Mouse (Mus musculus): ENCODE results near the gene Pip4k2b. TPM values are rescaled to one million over a fixed set of nuclear protein-coding genes. Genes with fewer than 3 reads are reported as not detected.

Pip4k2b gene
- polyA plus RNA-seq, 1 experiment from 2014 or later, result 1.7 TPM

DNA sequence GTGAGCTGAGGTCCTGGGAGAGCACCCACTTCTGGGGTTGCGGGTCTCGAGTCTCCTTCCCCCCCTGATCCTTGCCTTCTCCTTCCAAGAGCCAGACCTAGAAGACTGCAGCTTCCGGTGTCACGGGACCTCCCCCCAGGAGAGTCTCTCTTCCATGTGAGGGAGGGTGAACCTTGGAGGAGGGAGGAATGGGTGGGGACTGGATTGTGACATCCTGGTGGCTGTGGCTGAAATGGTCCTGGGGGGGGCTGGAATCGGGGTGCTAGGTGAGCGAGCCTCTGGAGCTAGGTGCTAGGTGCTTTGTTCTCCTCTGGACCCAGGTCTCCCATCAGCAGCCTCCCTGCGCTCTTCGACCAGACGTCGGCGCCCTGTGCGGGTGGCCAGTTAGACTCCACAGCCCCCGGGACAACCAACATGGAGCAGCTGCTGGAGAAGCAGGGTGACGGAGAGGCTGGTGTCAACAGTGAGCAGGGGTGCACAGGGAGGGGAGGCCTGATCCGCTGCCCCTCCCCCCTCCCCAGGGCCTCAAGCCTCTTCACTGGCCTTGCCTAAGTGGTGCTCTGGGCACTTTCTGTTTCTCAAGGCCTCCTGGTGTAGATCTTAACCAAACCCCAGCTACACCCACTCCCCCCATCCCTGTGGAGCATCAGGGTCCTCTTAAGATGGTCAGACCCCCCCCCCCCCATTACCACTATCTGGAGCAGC, 68.3 kb downstream of the Pip4k2b start:
- DNase-seq (ENCODE audit: low spot score), result no peak
- peaks cover 96% of the 10 kb centered on the region for H3K36me3 ChIP-seq (ENCODE audit: control insufficient read depth, insufficient read depth, low read length)
- no peaks in the 10 kb centered on the region; the same call in 1 of the 2 replicates for H3K4me1 ChIP-seq (replicated peaks; ENCODE audit: control insufficient read depth, insufficient read depth, low read length)
- no peak overlapping the region for H3K4me2 ChIP-seq (ENCODE audit: low read length)
- H3K9me3 ChIP-seq (ENCODE audit: control insufficient read depth, low read length), result no peaks in the 10 kb centered on the region
- no peak overlapping the region for H3K9ac ChIP-seq (ENCODE audit: low read length)
- WGBS, result 80% methylated on average over 14 of the region's 15 CpGs
- ATAC-seq (replicated peaks; ENCODE audit: low FRiP score, low TSS enrichment, low read depth), result no peak
- H3K27me3 ChIP-seq (replicated peaks; ENCODE audit: control insufficient read depth, insufficient read depth, low read length), result no peaks in the 10 kb centered on the region
- no peak overlapping the region for H3K4me3 ChIP-seq (ENCODE audit: low read depth, low read length)
- H3K27ac ChIP-seq (ENCODE audit: low read depth), result no peak overlapping the region

DNA sequence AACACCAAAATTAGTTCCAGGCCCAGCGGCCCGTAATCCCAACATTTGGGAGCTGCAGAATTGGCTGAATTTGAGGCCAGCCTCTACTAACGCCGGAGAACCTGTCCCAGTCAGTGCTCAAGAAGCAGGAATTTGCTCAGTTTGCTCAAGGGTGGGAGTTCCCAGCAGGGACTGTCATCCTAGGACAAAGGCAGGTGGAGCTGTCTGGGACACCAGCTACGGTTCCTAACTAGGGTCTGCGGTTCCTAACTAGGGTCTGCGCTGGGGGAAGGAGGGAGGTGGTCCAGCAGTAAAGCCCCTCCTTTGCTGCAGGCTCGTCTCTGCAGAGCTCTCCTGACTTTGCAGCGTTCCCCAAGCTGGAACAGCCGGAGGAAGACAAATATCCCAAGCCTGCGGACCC, 71.4 kb downstream of the Pip4k2b start:
- Histone ChIP-seq H3K27me3 (replicated peaks; ENCODE audit: control insufficient read depth, insufficient read depth, low read length) (no peaks in the 10 kb centered on the region), H3K27ac (ENCODE audit: low read depth) (no peak overlapping the region), H3K4me3 (ENCODE audit: low read depth, low read length) (no peak overlapping the region), H3K4me2 (ENCODE audit: low read length) (no peak overlapping the region), H3K9ac (ENCODE audit: low read length) (no peak overlapping the region), H3K4me1 (replicated peaks; ENCODE audit: control insufficient read depth, insufficient read depth, low read length) (peaks cover 14% of the 10 kb centered on the region), H3K9me3 (ENCODE audit: control insufficient read depth, low read length) (no peaks in the 10 kb centered on the region), H3K36me3 (ENCODE audit: control insufficient read depth, insufficient read depth, low read length) (peaks cover 94% of the 10 kb centered on the region)
- ATAC-seq (replicated peaks; ENCODE audit: low FRiP score, low TSS enrichment, low read depth), result no peak
- DNase-seq (ENCODE audit: low spot score), result no peak
- 87% methylated on average over 11 of the region's 11 CpGs for WGBS

GRCm38 (mm10) chr11:97671177-97671527, 73.4 kb downstream of the Pip4k2b start:
- Histone ChIP-seq H3K4me3 (ENCODE audit: low read depth, low read length) (no peak overlapping the region), H3K27ac (ENCODE audit: low read depth) (no peak overlapping the region), H3K4me1 (replicated peaks; ENCODE audit: control insufficient read depth, insufficient read depth, low read length) (peaks cover 14% of the 10 kb centered on the region), H3K4me2 (ENCODE audit: low read length) (no peak overlapping the region), H3K9ac (ENCODE audit: low read length) (no peak overlapping the region), H3K36me3 (ENCODE audit: control insufficient read depth, insufficient read depth, low read length) (peaks cover 91% of the 10 kb centered on the region), H3K9me3 (ENCODE audit: control insufficient read depth, low read length) (no peaks in the 10 kb centered on the region), H3K27me3 (replicated peaks; ENCODE audit: control insufficient read depth, insufficient read depth, low read length) (no peaks in the 10 kb centered on the region)
- 61% methylated on average over 2 of the region's 2 CpGs for WGBS
- ATAC-seq (replicated peaks; ENCODE audit: low FRiP score, low TSS enrichment, low read depth) (no peak), DNase-seq (ENCODE audit: low spot score) (no peak)

DNA sequence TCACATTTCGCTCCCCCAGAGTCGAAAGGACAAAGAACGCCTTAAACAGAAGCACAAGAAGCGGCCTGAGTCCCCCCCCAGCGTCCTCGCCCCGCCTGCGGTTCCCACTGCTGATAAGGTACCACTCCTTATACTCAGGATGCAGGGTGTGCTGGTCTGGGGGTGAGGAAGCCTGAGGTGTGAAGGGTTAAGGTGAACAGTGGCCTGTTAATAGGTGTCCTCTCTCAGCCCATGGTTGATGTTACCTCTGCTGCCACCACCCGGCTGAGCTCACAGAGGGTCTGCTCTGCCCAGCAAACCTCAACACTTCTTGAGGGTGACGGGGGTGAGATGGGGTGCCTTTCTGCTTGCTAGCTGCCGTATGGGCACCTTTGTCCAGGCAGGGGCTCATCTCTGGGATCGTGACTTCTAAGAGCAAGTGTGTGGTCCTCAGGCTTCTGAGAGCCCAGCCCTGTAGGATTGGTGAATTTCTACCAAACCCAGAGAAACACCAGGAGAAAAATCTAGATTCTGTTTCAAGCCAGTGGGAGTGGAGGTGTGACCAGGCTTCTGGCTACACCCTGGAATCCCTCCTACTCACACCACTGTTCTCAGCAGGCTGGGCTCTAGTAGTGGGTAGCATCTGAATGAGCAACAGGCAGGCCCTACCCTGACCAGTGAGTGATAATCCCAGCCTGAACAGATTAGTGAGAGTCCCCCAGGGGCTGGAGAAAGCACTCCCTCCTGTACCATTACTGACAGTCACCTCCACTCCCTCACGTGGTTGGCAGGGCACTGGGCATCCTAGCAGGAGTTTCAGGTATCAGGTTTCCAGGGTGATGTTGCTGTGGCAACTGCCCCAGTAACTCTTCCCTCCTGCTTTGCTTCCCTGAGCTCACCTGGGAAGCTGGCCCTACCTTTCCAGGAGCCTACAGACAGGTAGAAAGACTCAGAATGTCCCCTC, 74.0 kb downstream of the Pip4k2b start:
- no peak overlapping the region for H3K4me3 ChIP-seq (ENCODE audit: low read depth, low read length)
- H3K9me3 ChIP-seq (ENCODE audit: control insufficient read depth, low read length), result no peaks in the 10 kb centered on the region
- ATAC-seq (replicated peaks; ENCODE audit: low FRiP score, low TSS enrichment, low read depth) (no peak), DNase-seq (ENCODE audit: low spot score) (peak; percentile 46)
- H3K4me2 ChIP-seq (ENCODE audit: low read length), result no peak overlapping the region
- peaks cover 92% of the 10 kb centered on the region for H3K36me3 ChIP-seq (ENCODE audit: control insufficient read depth, insufficient read depth, low read length)
- H3K4me1 ChIP-seq (replicated peaks; ENCODE audit: control insufficient read depth, insufficient read depth, low read length), result peaks cover 15% of the 10 kb centered on the region
- WGBS, result 66% methylated on average over 13 of the region's 13 CpGs
- H3K27ac ChIP-seq (ENCODE audit: low read depth), result no peak overlapping the region
- no peaks in the 10 kb centered on the region for H3K27me3 ChIP-seq (replicated peaks; ENCODE audit: control insufficient read depth, insufficient read depth, low read length)
- no peak overlapping the region for H3K9ac ChIP-seq (ENCODE audit: low read length)

- DNase-seq (ENCODE audit: low spot score), result peak; percentile 51
Measured at GRCm38 (mm10) chr11:97669829-97670228, 74.7 kb downstream of the Pip4k2b start.

GRCm38 (mm10) chr11:97669268-97669667, 75.2 kb downstream of the Pip4k2b start:
- H3K4me2 ChIP-seq (ENCODE audit: low read length), result no peak overlapping the region
- peaks cover 27% of the 10 kb centered on the region for H3K4me1 ChIP-seq (replicated peaks; ENCODE audit: control insufficient read depth, insufficient read depth, low read length)
- no peaks in the 10 kb centered on the region for H3K27me3 ChIP-seq (replicated peaks; ENCODE audit: control insufficient read depth, insufficient read depth, low read length)
- H3K36me3 ChIP-seq (ENCODE audit: control insufficient read depth, insufficient read depth, low read length), result peaks cover 83% of the 10 kb centered on the region
- no peak overlapping the region for H3K27ac ChIP-seq (ENCODE audit: low read depth)
- DNase-seq (ENCODE audit: low spot score), result peak; percentile 48
- H3K9me3 ChIP-seq (ENCODE audit: control insufficient read depth, low read length), result no peaks in the 10 kb centered on the region
- no peak overlapping the region for H3K4me3 ChIP-seq (ENCODE audit: low read depth, low read length)
- 64% methylated on average over 15 of the region's 15 CpGs for WGBS
- H3K9ac ChIP-seq (ENCODE audit: low read length), result no peak overlapping the region
- no peak for ATAC-seq (replicated peaks; ENCODE audit: low FRiP score, low TSS enrichment, low read depth)

More at GRCm38 (mm10) chr11:97669829-97670228, 74.7 kb downstream of the Pip4k2b start:
- no peak overlapping the region for H3K4me2 ChIP-seq (ENCODE audit: low read length)
- no peak overlapping the region for H3K9ac ChIP-seq (ENCODE audit: low read length)
- no peaks in the 10 kb centered on the region for H3K9me3 ChIP-seq (ENCODE audit: control insufficient read depth, low read length)
- no peaks in the 10 kb centered on the region for H3K27me3 ChIP-seq (replicated peaks; ENCODE audit: control insufficient read depth, insufficient read depth, low read length)
- no peak overlapping the region for H3K27ac ChIP-seq (ENCODE audit: low read depth)
- peaks cover 21% of the 10 kb centered on the region for H3K4me1 ChIP-seq (replicated peaks; ENCODE audit: control insufficient read depth, insufficient read depth, low read length)
- no peak for ATAC-seq (replicated peaks; ENCODE audit: low FRiP score, low TSS enrichment, low read depth)
- 16% methylated on average over 6 of the region's 6 CpGs for WGBS
- peaks cover 88% of the 10 kb centered on the region for H3K36me3 ChIP-seq (ENCODE audit: control insufficient read depth, insufficient read depth, low read length)
- no peak overlapping the region for H3K4me3 ChIP-seq (ENCODE audit: low read depth, low read length)

GRCm38 (mm10) chr11:97668160-97668559, 76.3 kb downstream of the Pip4k2b start:
- ATAC-seq (replicated peaks; ENCODE audit: low FRiP score, low TSS enrichment, low read depth) (no peak), DNase-seq (ENCODE audit: low spot score) (peak; percentile 48)
- H3K4me2 ChIP-seq (ENCODE audit: low read length), result no peak overlapping the region
- H3K9ac ChIP-seq (ENCODE audit: low read length), result no peak overlapping the region
- H3K27ac ChIP-seq (ENCODE audit: low read depth), result no peak overlapping the region
- H3K36me3 ChIP-seq (ENCODE audit: control insufficient read depth, insufficient read depth, low read length), result peaks cover 72% of the 10 kb centered on the region
- H3K27me3 ChIP-seq (replicated peaks; ENCODE audit: control insufficient read depth, insufficient read depth, low read length), result no peaks in the 10 kb centered on the region
- 95% methylated on average over 7 of the region's 7 CpGs for WGBS
- H3K9me3 ChIP-seq (ENCODE audit: control insufficient read depth, low read length), result no peaks in the 10 kb centered on the region
- H3K4me1 ChIP-seq (replicated peaks; ENCODE audit: control insufficient read depth, insufficient read depth, low read length), result peaks cover 29% of the 10 kb centered on the region
- no peak overlapping the region for H3K4me3 ChIP-seq (ENCODE audit: low read depth, low read length)

DNA sequence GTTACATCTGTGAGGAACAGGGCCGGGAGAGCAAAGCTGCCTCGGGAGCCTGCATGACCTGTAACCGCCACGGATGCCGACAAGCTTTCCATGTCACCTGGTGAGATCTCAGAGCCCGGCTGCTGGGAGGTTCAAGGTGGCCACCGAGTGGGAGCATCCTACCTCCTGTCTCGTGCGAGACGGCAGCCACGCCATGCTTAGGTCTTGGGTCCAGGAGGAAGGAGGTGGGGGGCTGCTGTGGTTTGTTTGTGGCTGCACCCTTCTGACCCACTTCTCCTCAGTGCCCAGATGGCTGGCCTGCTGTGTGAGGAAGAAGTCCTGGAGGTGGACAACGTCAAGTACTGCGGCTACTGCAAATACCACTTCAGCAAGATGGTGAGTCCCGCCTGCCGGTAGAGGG, 77.7 kb downstream of the Pip4k2b start:
- DNase-seq (ENCODE audit: low spot score) (no peak), ATAC-seq (replicated peaks; ENCODE audit: low FRiP score, low TSS enrichment, low read depth) (no peak)
- 90% methylated on average over 15 of the region's 15 CpGs for WGBS
- Histone ChIP-seq H3K4me1 (replicated peaks; ENCODE audit: control insufficient read depth, insufficient read depth, low read length) (peaks cover 35% of the 10 kb centered on the region), H3K4me2 (ENCODE audit: low read length) (no peak overlapping the region), H3K27me3 (replicated peaks; ENCODE audit: control insufficient read depth, insufficient read depth, low read length) (peaks cover 6% of the 10 kb centered on the region), H3K9me3 (ENCODE audit: control insufficient read depth, low read length) (no peaks in the 10 kb centered on the region), H3K4me3 (ENCODE audit: low read depth, low read length) (no peak overlapping the region), H3K27ac (ENCODE audit: low read depth) (no peak overlapping the region), H3K9ac (ENCODE audit: low read length) (no peak overlapping the region), H3K36me3 (ENCODE audit: control insufficient read depth, insufficient read depth, low read length) (peaks cover 59% of the 10 kb centered on the region)
